ENCODE assay signal across 17 mouse cellular contexts in genomic region chr9:63916441-63916840, GRCm38 (mm10).
A peak's percentile ranks its signal among the peaks of the same experiment; 100 is the strongest.
DNase-seq lines count a peak whose midpoint lies in the region; ATAC-seq lines count a peak whose summit lies in the region.
"Had no signal": no experiment of that assay in that cellular context is flagged by ENCODE, and none has a peak within 500 bp of the region (broad histone marks: within the 10 kb centered on the region; RNA-seq: fewer than 3 reads in every experiment).

No protein-coding gene starts in this region.

- peak; percentile 50 for DNase-seq in adrenal gland, postnatal 10 days
- no peak for DNase-seq in adrenal gland, postnatal 4 days (ENCODE audit: low spot score in 2 of 2)
- no peak for DNase-seq in heart, adult 8-10 months (ENCODE audit: low spot score)
- DNase-seq in liver: no peak
- no peak for DNase-seq in limb, embryonic 10.5 days (ENCODE audit: low spot score)
- DNase-seq: cerebellum, adult 8-10 months had no signal

- H3K27ac ChIP-seq in heart, embryonic 13.5 days (replicated peaks): peak overlapping the region; percentile 88
- H3K27ac ChIP-seq in liver, embryonic 12.5 days: 0 out of 2 replicates have a peak overlapping the region, but pooled peaks have one; percentile 14
- peak overlapping the region; percentile 22; the same call in 1 of the 2 replicates for H3K27ac ChIP-seq in limb, embryonic 10.5 days
- H3K27ac ChIP-seq: embryonic facial prominence, embryonic 10.5 days; embryonic facial prominence, embryonic 15.5 days; forebrain, embryonic 13.5 days; hindbrain, embryonic 13.5 days; midbrain, embryonic 12.5 days; neural tube, embryonic 13.5 days had no signal

- H3K9me3 ChIP-seq in heart, embryonic 13.5 days: no peaks in the 10 kb centered on the region
- H3K9me3 ChIP-seq in liver, embryonic 12.5 days (replicated peaks): no peaks in the 10 kb centered on the region
- no peaks in the 10 kb centered on the region for H3K9me3 ChIP-seq in limb, embryonic 10.5 days (replicated peaks)
- H3K9me3 ChIP-seq: embryonic facial prominence, embryonic 10.5 days; embryonic facial prominence, embryonic 15.5 days; forebrain, embryonic 13.5 days; hindbrain, embryonic 13.5 days; midbrain, embryonic 12.5 days; neural tube, embryonic 13.5 days had no signal

- peaks cover 80% of the 10 kb centered on the region for H3K4me1 ChIP-seq in heart, embryonic 13.5 days
- H3K4me1 ChIP-seq in liver, embryonic 12.5 days: peaks cover 21% of the 10 kb centered on the region
- H3K4me1 ChIP-seq in limb, embryonic 10.5 days: peaks cover 21% of the 10 kb centered on the region

- H3K9ac ChIP-seq in heart, embryonic 13.5 days: 0 out of 2 replicates have a peak overlapping the region, but pooled peaks have one; percentile 58
- H3K9ac ChIP-seq in liver, embryonic 12.5 days: no peak overlapping the region
- H3K9ac ChIP-seq: embryonic facial prominence, embryonic 15.5 days; forebrain, embryonic 13.5 days; hindbrain, embryonic 13.5 days; midbrain, embryonic 12.5 days; neural tube, embryonic 13.5 days had no signal

- no peak overlapping the region for H3K4me2 ChIP-seq in heart, embryonic 13.5 days
- H3K4me2 ChIP-seq in liver, embryonic 12.5 days: no peak overlapping the region
- H3K4me2 ChIP-seq: embryonic facial prominence, embryonic 15.5 days; forebrain, embryonic 13.5 days; hindbrain, embryonic 13.5 days; midbrain, embryonic 12.5 days; neural tube, embryonic 13.5 days had no signal

- no peak overlapping the region for H3K4me3 ChIP-seq in heart, embryonic 13.5 days
- no peak overlapping the region for H3K4me3 ChIP-seq in liver, embryonic 12.5 days
- H3K4me3 ChIP-seq in limb, embryonic 10.5 days: no peak overlapping the region
- H3K4me3 ChIP-seq: embryonic facial prominence, embryonic 10.5 days; embryonic facial prominence, embryonic 15.5 days; forebrain, embryonic 13.5 days; hindbrain, embryonic 13.5 days; megakaryocyte, embryonic 14.5 days; midbrain, embryonic 12.5 days; neural tube, embryonic 13.5 days had no signal

- no peak for ATAC-seq in heart, embryonic 13.5 days (ENCODE audit: extremely low read depth, insufficient number of reproducible peaks, low FRiP score, low TSS enrichment)
- no peak for ATAC-seq in liver, embryonic 12.5 days
- ATAC-seq: forebrain, embryonic 13.5 days; intestine, embryonic 16.5 days had no signal

- no peaks in the 10 kb centered on the region for H3K36me3 ChIP-seq in heart, embryonic 13.5 days
- no peaks in the 10 kb centered on the region for H3K36me3 ChIP-seq in liver, embryonic 12.5 days
- no peaks in the 10 kb centered on the region for H3K36me3 ChIP-seq in limb, embryonic 10.5 days
- H3K36me3 ChIP-seq: embryonic facial prominence, embryonic 10.5 days; embryonic facial prominence, embryonic 15.5 days; hindbrain, embryonic 13.5 days; midbrain, embryonic 12.5 days; neural tube, embryonic 13.5 days had no signal

- 52% methylated on average over 6 of the region's 6 CpGs for WGBS in heart, embryonic 13.5 days
- 55% methylated on average over 6 of the region's 6 CpGs for WGBS in liver, embryonic 12.5 days (ENCODE audit: insufficient replicate concordance)
- 76% methylated on average over 6 of the region's 6 CpGs for WGBS in limb, embryonic 10.5 days

- no peaks in the 10 kb centered on the region for H3K27me3 ChIP-seq in heart, embryonic 13.5 days (replicated peaks)
- H3K27me3 ChIP-seq in liver, embryonic 12.5 days (replicated peaks): peaks cover 18% of the 10 kb centered on the region
- peaks cover 3% of the 10 kb centered on the region; the same call in 1 of the 2 replicates for H3K27me3 ChIP-seq in limb, embryonic 10.5 days (ENCODE audit: low read depth, poor library complexity, severe bottlenecking)
- H3K27me3 ChIP-seq: embryonic facial prominence, embryonic 15.5 days; Patski had no signal

Comparison
In these comparisons a context has a peak if more than half of its experiments do, and no peak if none do; other contexts are left out.
1. H3K27ac ChIP-seq: peak in every context shown above with its lines; median percentile 88 in heart, embryonic 13.5 days; 22 in limb, embryonic 10.5 days; 14 in liver, embryonic 12.5 days.